In the genomic region with DNA sequence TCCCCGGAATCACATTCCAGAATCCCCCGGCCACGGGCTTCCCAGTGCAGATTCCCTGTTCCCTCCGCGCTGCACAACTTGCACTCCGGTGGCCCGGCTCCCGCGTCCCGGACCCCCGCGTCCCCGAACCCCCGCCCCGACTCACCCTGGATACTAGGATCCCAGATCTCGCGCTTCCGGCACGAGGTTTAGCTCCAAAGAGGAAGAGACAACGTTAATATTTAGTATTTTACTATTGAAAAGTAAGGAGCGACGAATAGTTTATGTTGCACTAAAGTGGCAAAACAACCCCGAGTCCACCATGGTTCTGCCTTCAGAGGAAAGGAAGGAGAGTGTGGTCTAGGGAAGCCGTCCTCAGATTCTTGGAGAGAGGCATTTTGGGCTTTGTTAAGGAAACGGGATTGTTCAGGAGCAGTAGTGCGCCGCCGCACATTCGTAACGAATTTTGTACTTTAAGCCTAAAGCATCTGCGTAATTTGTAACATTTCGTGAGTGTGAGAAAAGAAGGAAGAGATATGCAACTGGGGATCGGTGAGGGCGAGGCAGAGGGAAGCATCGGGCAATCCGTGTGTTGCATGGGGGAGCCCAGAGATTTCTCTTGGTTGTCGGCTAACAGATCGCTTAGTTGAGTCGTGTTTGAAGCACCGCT, we compare ENCODE assay signal across 8 mouse cellular contexts. TPM values are rescaled to one million over a fixed set of nuclear protein-coding genes. Genes with fewer than 3 reads are reported as not detected.
DNase-seq lines count a peak whose midpoint lies in the region; ATAC-seq and TF ChIP-seq lines count a peak whose summit lies in the region.

No protein-coding gene starts in this region.

- WGBS in heart, embryonic 12.5 days: under 1% methylated on average over 40 of the region's 40 CpGs
- under 1% methylated on average over 39 of the region's 40 CpGs for WGBS in heart, embryonic 15.5 days
- under 1% methylated on average over 40 of the region's 40 CpGs for WGBS in liver, embryonic 15.5 days (ENCODE audit: insufficient replicate concordance)
- WGBS in neural tube, embryonic 15.5 days: under 1% methylated on average over 40 of the region's 40 CpGs

- TF ChIP-seq POLR2A in bone marrow macrophage, adult 2 months (IDR thresholded peaks at IDR 0.05; ENCODE audit: borderline replicate concordance, low read depth, low read length): no peak

- peak overlapping the region; percentile 96 for H3K27ac ChIP-seq in heart, embryonic 12.5 days (ENCODE audit: poor library complexity, severe bottlenecking)
- H3K27ac ChIP-seq in bone marrow macrophage, adult 2 months (ENCODE audit: insufficient read depth, low read depth, low read length): peak overlapping the region; percentile 19
- H3K27ac ChIP-seq in heart, embryonic 15.5 days: peak overlapping the region; percentile 97
- H3K27ac ChIP-seq in liver, embryonic 15.5 days (replicated peaks): peak overlapping the region; percentile 80
- peak overlapping the region; percentile 94 for H3K27ac ChIP-seq in neural tube, embryonic 15.5 days (replicated peaks)

- no peaks in the 10 kb centered on the region for H3K9me3 ChIP-seq in heart, embryonic 12.5 days (replicated peaks)
- H3K9me3 ChIP-seq in heart, embryonic 15.5 days (replicated peaks): no peaks in the 10 kb centered on the region
- H3K9me3 ChIP-seq in liver, embryonic 15.5 days (replicated peaks): no peaks in the 10 kb centered on the region
- H3K9me3 ChIP-seq in neural tube, embryonic 15.5 days (replicated peaks): no peaks in the 10 kb centered on the region

- H3K9ac ChIP-seq in heart, embryonic 12.5 days: peak overlapping the region; percentile 95
- peak overlapping the region; percentile 97 for H3K9ac ChIP-seq in heart, embryonic 15.5 days
- H3K9ac ChIP-seq in liver, embryonic 15.5 days: peak overlapping the region; percentile 71
- peak overlapping the region; percentile 97 for H3K9ac ChIP-seq in neural tube, embryonic 15.5 days (replicated peaks)

- H3ac ChIP-seq in C2C12 (ENCODE audit: control insufficient read depth, insufficient read length, low read depth): peak overlapping the region; percentile 94

- peaks cover 18% of the 10 kb centered on the region for H3K4me1 ChIP-seq in heart, embryonic 12.5 days (replicated peaks)
- peaks cover 34% of the 10 kb centered on the region for H3K4me1 ChIP-seq in bone marrow macrophage, adult 2 months (ENCODE audit: control insufficient read depth, insufficient read depth, low read length)
- peaks cover 16% of the 10 kb centered on the region for H3K4me1 ChIP-seq in heart, embryonic 15.5 days (replicated peaks)
- H3K4me1 ChIP-seq in liver, embryonic 15.5 days (replicated peaks): peaks cover 16% of the 10 kb centered on the region
- H3K4me1 ChIP-seq in neural tube, embryonic 15.5 days: peaks cover 16% of the 10 kb centered on the region

- no peak for TF ChIP-seq CTCF in C2C12 (IDR thresholded peaks at IDR 0.05; ENCODE audit: control insufficient read depth, insufficient read depth, insufficient read length)
- TF ChIP-seq CTCF in bone marrow macrophage, adult 2 months (IDR thresholded peaks at IDR 0.05; ENCODE audit: low read depth, low read length): no peak

- ATAC-seq in heart, embryonic 12.5 days (ENCODE audit: insufficient number of reproducible peaks, low FRiP score): peak; percentile 58
- ATAC-seq in heart, embryonic 15.5 days (replicated peaks; ENCODE audit: insufficient number of reproducible peaks, insufficient read depth, low FRiP score, low read depth): peak; percentile 56; the same call in 1 of the 2 replicates
- peak; percentile 45 for ATAC-seq in liver, embryonic 15.5 days (ENCODE audit: insufficient read depth)
- ATAC-seq in neural tube, embryonic 15.5 days (ENCODE audit: low FRiP score): peak; percentile 80
- ATAC-seq in erythroid progenitor cell, adult 5-6 weeks (replicated peaks; ENCODE audit: low FRiP score, poor library complexity, severe bottlenecking): no peak

- H3K4me2 ChIP-seq in heart, embryonic 12.5 days: peak overlapping the region; percentile 96
- peak overlapping the region; percentile 74 for H3K4me2 ChIP-seq in heart, embryonic 15.5 days
- H3K4me2 ChIP-seq in liver, embryonic 15.5 days: peak overlapping the region; percentile 90
- H3K4me2 ChIP-seq in neural tube, embryonic 15.5 days: peak overlapping the region; percentile 71

- H3K27me3 ChIP-seq in heart, embryonic 12.5 days (replicated peaks): no peaks in the 10 kb centered on the region
- H3K27me3 ChIP-seq in C2C12 (ENCODE audit: control insufficient read depth, insufficient read depth, insufficient read length): no peaks in the 10 kb centered on the region
- no peaks in the 10 kb centered on the region for H3K27me3 ChIP-seq in heart, embryonic 15.5 days
- H3K27me3 ChIP-seq in liver, embryonic 15.5 days: 0 out of 2 replicates have a peak, but pooled peaks cover 17% of the 10 kb centered on the region
- H3K27me3 ChIP-seq in neural tube, embryonic 15.5 days (replicated peaks): no peaks in the 10 kb centered on the region

- H3K79me3 ChIP-seq in C2C12 (ENCODE audit: low read depth): peaks cover 48% of the 10 kb centered on the region

- peaks cover 56% of the 10 kb centered on the region for H3K79me2 ChIP-seq in C2C12 (ENCODE audit: control insufficient read depth, insufficient read depth)

- 0 out of 2 replicates have a peak, but pooled peaks cover 3% of the 10 kb centered on the region for H3K36me3 ChIP-seq in heart, embryonic 12.5 days
- no peaks in the 10 kb centered on the region for H3K36me3 ChIP-seq in C2C12 (ENCODE audit: control insufficient read depth, insufficient read depth)
- H3K36me3 ChIP-seq in heart, embryonic 15.5 days: no peaks in the 10 kb centered on the region
- no peaks in the 10 kb centered on the region for H3K36me3 ChIP-seq in liver, embryonic 15.5 days (replicated peaks)
- no peaks in the 10 kb centered on the region for H3K36me3 ChIP-seq in neural tube, embryonic 15.5 days

- H3K4me3 ChIP-seq in heart, embryonic 12.5 days: peak overlapping the region; percentile 90
- peak overlapping the region; percentile 78 for H3K4me3 ChIP-seq in C2C12 (ENCODE audit: insufficient read depth, poor library complexity, severe bottlenecking)
- peak overlapping the region; percentile 89 for H3K4me3 ChIP-seq in bone marrow macrophage, adult 2 months (ENCODE audit: insufficient read depth, low read length)
- H3K4me3 ChIP-seq in heart, embryonic 15.5 days: peak overlapping the region; percentile 99
- H3K4me3 ChIP-seq in liver, embryonic 15.5 days (replicated peaks): peak overlapping the region; percentile 74
- H3K4me3 ChIP-seq in neural tube, embryonic 15.5 days (replicated peaks): peak overlapping the region; percentile 91

- DNase-seq in heart, postnatal 4 days: no peak

TF ChIP-seq in C2C12, 6 proteins besides CTCF, POLR2A, EP300 and RAD21:
- TF ChIP-seq MYOD1 (IDR thresholded peaks at IDR 0.05; ENCODE audit: control insufficient read depth, insufficient read length, low read depth) (no peak), MYOG (IDR thresholded peaks at IDR 0.05; ENCODE audit: control insufficient read depth, extremely low read depth, insufficient read length) (no peak), MAX (IDR thresholded peaks at IDR 0.05) (no peak), USF1 (IDR thresholded peaks at IDR 0.05; ENCODE audit: low read depth) (no peak), FOSL1 (IDR thresholded peaks at IDR 0.05; ENCODE audit: insufficient read depth, low read length, poor library complexity, severe bottlenecking) (no peak), CEBPB (IDR thresholded peaks at IDR 0.05; ENCODE audit: low read depth) (no peak)

RNA-seq across cellular contexts. Expression of a gene that starts 1.1 kb away (rescaled TPM):
- polyA plus RNA-seq in heart, embryonic 12.5 days (2016; fragmentation: Nextera tagmentation; extraction: Ambion mirVana): 58.5 and 60.9 TPM in 2 replicates
- 10 to 100 TPM; 58.9 to 59.1 TPM for total RNA-seq in heart, postnatal 4 days (2021)
- polyA plus RNA-seq in C2C12 (2012; fragmentation: generic; extraction: Trizol): 47.9 TPM
- polyA plus RNA-seq in bone marrow macrophage, adult 2 months (2012; ENCODE audit: insufficient read depth, insufficient read length, missing spikeins): 132 and 147 TPM in 2 replicates
- polyA plus RNA-seq in heart, embryonic 15.5 days (2015; fragmentation: Nextera tagmentation; extraction: Ambion mirVana): 45.2 and 55.1 TPM in 2 replicates
- 15.5 and 16.4 TPM in 2 replicates for polyA plus RNA-seq in liver, embryonic 15.5 days (2015; fragmentation: Nextera tagmentation; extraction: Ambion mirVana)
- 39.0 and 51.2 TPM in 2 replicates for polyA plus RNA-seq in neural tube, embryonic 15.5 days (2015; fragmentation: Nextera tagmentation; extraction: Ambion mirVana)
- 10.5 and 11.9 TPM in 2 replicates for total RNA-seq in erythroid progenitor cell, adult 5-6 weeks (2015; ENCODE audit: low replicate concordance)
- total RNA-seq in erythroid progenitor cell, adult 5-6 weeks (2017; ENCODE audit: low replicate concordance): 6.5 and 8.3 TPM in 2 replicates

RNA-seq across cellular contexts. Expression of a gene that starts 48.7 kb away (rescaled TPM):
- polyA plus RNA-seq in heart, embryonic 12.5 days (2016; fragmentation: Nextera tagmentation; extraction: Ambion mirVana): 19.2 and 23.8 TPM in 2 replicates
- 10 to 100 TPM; 11.8 to 15.6 TPM for total RNA-seq in heart, postnatal 4 days (2021)
- polyA plus RNA-seq in C2C12 (2012; fragmentation: generic; extraction: Trizol): 3.6 TPM
- polyA plus RNA-seq in bone marrow macrophage, adult 2 months (2012; ENCODE audit: insufficient read depth, insufficient read length, missing spikeins): 21.4 and 25.7 TPM in 2 replicates
- 15.7 and 19.9 TPM in 2 replicates for polyA plus RNA-seq in heart, embryonic 15.5 days (2015; fragmentation: Nextera tagmentation; extraction: Ambion mirVana)
- polyA plus RNA-seq in liver, embryonic 15.5 days (2015; fragmentation: Nextera tagmentation; extraction: Ambion mirVana): 6.4 and 6.5 TPM in 2 replicates
- polyA plus RNA-seq in neural tube, embryonic 15.5 days (2015; fragmentation: Nextera tagmentation; extraction: Ambion mirVana): 32.3 and 36.7 TPM in 2 replicates
- 14.7 and 24.5 TPM in 2 replicates for total RNA-seq in erythroid progenitor cell, adult 5-6 weeks (2015; ENCODE audit: low replicate concordance)
- total RNA-seq in erythroid progenitor cell, adult 5-6 weeks (2017; ENCODE audit: low replicate concordance): 14.5 and 17.3 TPM in 2 replicates

Comparison
In these comparisons a context has a peak if more than half of its experiments do, and no peak if none do; other contexts are left out.
1. H3K27ac ChIP-seq: peak in every context shown above with its lines; median percentile 97 in heart, embryonic 15.5 days; 96 in heart, embryonic 12.5 days; 94 in neural tube, embryonic 15.5 days; 80 in liver, embryonic 15.5 days; 19 in bone marrow macrophage, adult 2 months.